Mouse (Mus musculus) forebrain, embryonic 13.5 days (tissue): ENCODE data around the gene Comtd1. TPM values are rescaled to one million over a fixed set of nuclear protein-coding genes. Genes with fewer than 3 reads are reported as not detected.

Experiments used
- ATAC-seq: fragments of 200-750 bp; cut with Nextera tagmentation; 2 replicates; pipeline ENCODE4 v1.8.0; 2017
- H3K27ac ChIP-seq: fragments of 300-500 bp; sonication (generic); 2 replicates; pipeline ENCODE4 v1.5.1; 2015; ENCODE audit warnings: inconsistent platforms, mild to moderate bottlenecking, moderate library complexity
- H3K27me3 ChIP-seq: fragments of 300-500 bp; sonication (generic); 2 replicates; pipeline ENCODE4 v1.6.1; 2015; ENCODE audit warnings: mild to moderate bottlenecking, inconsistent platforms
- H3K36me3 ChIP-seq: fragments of 300-500 bp; sonication (generic); 2 replicates; pipeline ENCODE4 v1.6.1; 2015; ENCODE audit warnings: mild to moderate bottlenecking, inconsistent platforms; ENCODE audit not compliant: poor library complexity, severe bottlenecking
- H3K4me1 ChIP-seq: fragments of 300-500 bp; sonication (generic); 2 replicates; pipeline ENCODE4 v1.6.1; 2015; ENCODE audit warnings: inconsistent platforms
- H3K4me2 ChIP-seq: fragments of 300-500 bp; sonication (generic); 2 replicates; pipeline ENCODE4 v1.6.1; 2015; ENCODE audit warnings: inconsistent platforms, mild to moderate bottlenecking, moderate library complexity
- H3K4me3 ChIP-seq: fragments of 300-500 bp; sonication (generic); 2 replicates; pipeline ENCODE4 v1.5.1; 2015; ENCODE audit warnings: mild to moderate bottlenecking, inconsistent platforms
- H3K9ac ChIP-seq: fragments of 300-500 bp; sonication (generic); 2 replicates; pipeline ENCODE4 v1.6.1; 2015; ENCODE audit warnings: mild to moderate bottlenecking, inconsistent platforms
- H3K9me3 ChIP-seq: fragments of 300-500 bp; sonication (generic); replicated peaks from 2 replicates; pipeline ENCODE4 v1.6.1; 2016; ENCODE audit warnings: inconsistent platforms
- WGBS: fragments of 180-500 bp; shearing (Covaris S2); methylation state at CpG from one replicate; pipeline ENCODE4 v1.1.7; 2015; 5-methylcytosine and 5-hydroxymethylcytosine counted together
- polyA plus RNA-seq: library from polyadenylated mRNA; unstranded; fragments of >200 nt; fragmentation: Nextera tagmentation; extraction: Ambion mirVana; gene quantifications from 2 replicates; pipeline ENCODE4 v1.2.1, GENCODE M21; 2015

Comtd1 gene
- polyA plus RNA-seq, 1 experiment from 2014 or later = 17.5 TPM

DNA sequence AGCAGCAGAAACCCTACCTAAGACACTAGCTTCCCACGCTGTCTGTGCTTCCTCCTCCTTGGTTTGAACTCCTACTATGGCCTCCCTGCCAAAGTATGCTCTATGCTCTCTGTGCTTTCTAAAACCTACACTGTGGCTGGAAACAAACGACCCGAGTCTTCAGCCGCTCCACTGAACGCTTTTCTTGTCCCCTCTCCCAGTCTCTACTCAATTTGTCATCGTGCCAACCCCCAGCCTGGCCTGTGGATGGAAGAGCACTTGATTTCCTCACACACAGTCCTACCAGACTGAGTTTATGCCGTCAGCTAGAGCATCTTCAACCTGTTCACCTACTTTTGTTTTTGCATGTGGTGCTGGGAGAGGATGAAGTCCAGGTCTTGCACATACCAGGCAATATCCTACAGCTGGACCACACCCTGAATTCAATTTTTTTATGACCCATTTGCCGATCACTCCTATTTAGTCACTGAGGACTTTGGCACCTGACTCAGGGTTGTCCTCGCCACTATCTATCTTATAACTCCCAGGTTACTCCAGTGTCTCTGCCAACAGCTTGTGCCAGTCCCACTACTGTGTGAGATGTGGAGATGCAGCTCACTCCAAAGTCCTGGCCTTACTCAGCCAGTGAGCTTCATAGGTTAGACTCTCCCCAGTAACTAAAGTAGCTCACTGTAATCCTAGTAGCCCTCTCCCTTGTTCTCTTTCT, 22.8 kb downstream of the Comtd1 start:
- Histone ChIP-seq H3K4me3 (no peak overlapping the region), H3K36me3 (no peaks in the 10 kb centered on the region), H3K27ac (no peak overlapping the region), H3K9me3 (no peaks in the 10 kb centered on the region), H3K27me3 (no peaks in the 10 kb centered on the region), H3K4me2 (no peak overlapping the region), H3K4me1 (peaks cover 10% of the 10 kb centered on the region; the same call in 1 of the 2 replicates), H3K9ac (no peak overlapping the region)
- ATAC-seq = no peak
- 80% methylated on average over 9 of the region's 9 CpGs for WGBS

DNA sequence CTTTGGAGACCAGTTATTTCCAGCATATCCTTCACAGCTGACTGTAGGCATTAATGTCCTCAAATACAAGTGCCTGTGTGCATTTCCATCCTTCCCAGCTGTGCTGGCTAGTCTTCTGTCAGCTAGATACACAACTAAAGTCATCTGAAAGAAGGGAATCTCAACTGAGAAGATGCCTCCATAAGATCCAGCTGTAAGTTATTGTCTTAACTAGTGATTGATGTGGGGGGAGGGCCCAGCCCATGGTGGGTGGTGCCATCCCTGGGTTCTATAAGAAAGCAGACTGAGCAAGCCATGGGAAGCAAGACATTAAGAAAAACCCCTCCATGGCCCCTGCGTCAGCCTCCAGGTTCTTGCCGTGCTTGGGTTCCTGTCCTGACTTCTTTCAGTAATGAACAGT, 23.8 kb downstream of the Comtd1 start, which contains the start of gene Vdac2:
Gene Vdac2, plus strand, starts transcription at position 301 of the 400 bp plus-strand sequence.
- Histone ChIP-seq H3K27me3 (no peaks in the 10 kb centered on the region), H3K27ac (no peak within 1 kb of the TSS), H3K4me2 (no peak within 1 kb of the TSS), H3K9ac (no peak within 1 kb of the TSS), H3K9me3 (no peaks in the 10 kb centered on the region), H3K4me3 (no peak within 1 kb of the TSS), H3K36me3 (no peaks in the 10 kb centered on the region), H3K4me1 (0 out of 2 replicates have a peak, but pooled peaks cover 6% of the 10 kb centered on the region)
- no peak for ATAC-seq
- WGBS = 97% methylated on average over 2 of the region's 2 CpGs

DNA sequence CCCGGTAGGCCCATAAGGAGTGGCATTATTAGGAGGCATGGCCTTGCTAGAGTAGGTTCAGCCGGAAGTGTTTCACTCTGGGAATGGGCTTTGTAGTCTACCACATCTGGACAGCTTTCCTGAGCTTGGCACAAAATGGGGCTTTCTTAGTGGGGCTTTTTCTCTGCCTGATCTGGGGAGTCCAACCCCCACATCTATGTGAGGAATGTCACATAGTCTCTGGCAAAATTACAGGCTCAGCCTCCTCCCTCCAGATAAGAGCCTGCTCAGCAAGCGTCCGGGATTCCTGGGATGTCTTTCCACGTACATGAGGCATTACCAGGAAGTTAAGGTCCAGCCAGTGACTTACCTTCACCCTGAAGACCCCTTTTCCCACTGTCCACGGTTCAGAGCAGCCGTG, 24.9 kb downstream of the Comtd1 start:
- H3K4me1 ChIP-seq = 0 out of 2 replicates have a peak, but pooled peaks cover 6% of the 10 kb centered on the region
- H3K27ac ChIP-seq = no peak overlapping the region
- no peaks in the 10 kb centered on the region for H3K36me3 ChIP-seq
- H3K27me3 ChIP-seq = no peaks in the 10 kb centered on the region
- no peak for ATAC-seq
- H3K4me2 ChIP-seq = no peak overlapping the region
- no peaks in the 10 kb centered on the region for H3K9me3 ChIP-seq
- no peak overlapping the region for H3K4me3 ChIP-seq
- H3K9ac ChIP-seq = no peak overlapping the region
- WGBS = 84% methylated on average over 7 of the region's 7 CpGs

DNA sequence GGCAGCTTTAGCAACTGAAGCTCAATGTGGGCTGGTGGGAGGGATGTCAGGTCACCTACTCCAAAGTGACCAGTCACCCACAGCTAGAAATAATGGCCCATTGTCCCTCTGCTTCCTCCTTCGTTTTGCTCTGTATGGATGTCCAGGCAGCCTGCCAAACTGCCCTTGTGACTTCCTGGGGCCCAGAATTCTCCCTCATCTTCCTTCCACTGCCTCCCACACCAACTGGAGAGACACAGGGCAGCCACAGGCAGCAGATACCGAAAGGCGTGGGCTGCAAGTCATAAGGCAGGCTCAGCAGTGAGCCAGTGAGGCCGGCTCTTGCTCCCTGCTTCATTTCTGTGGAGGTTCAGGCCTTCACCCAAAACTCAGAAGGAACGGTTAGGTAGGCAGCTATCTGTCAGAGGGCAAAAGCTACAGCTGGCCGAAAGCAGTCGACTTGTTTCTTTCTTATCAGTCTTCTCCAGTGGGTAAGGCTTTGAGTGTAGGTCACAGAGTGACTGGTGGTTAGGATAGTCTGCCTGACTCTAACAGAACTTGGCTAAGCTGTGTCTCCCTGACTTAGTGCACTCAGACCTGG, 25.9 kb downstream of the Comtd1 start:
- Histone ChIP-seq H3K27ac (no peak overlapping the region), H3K4me3 (no peak overlapping the region), H3K27me3 (no peaks in the 10 kb centered on the region), H3K9ac (no peak overlapping the region), H3K9me3 (no peaks in the 10 kb centered on the region), H3K4me1 (0 out of 2 replicates have a peak, but pooled peaks cover 6% of the 10 kb centered on the region), H3K4me2 (no peak overlapping the region), H3K36me3 (no peaks in the 10 kb centered on the region)
- no peak for ATAC-seq
- 76% methylated on average over 7 of the region's 7 CpGs for WGBS

DNA sequence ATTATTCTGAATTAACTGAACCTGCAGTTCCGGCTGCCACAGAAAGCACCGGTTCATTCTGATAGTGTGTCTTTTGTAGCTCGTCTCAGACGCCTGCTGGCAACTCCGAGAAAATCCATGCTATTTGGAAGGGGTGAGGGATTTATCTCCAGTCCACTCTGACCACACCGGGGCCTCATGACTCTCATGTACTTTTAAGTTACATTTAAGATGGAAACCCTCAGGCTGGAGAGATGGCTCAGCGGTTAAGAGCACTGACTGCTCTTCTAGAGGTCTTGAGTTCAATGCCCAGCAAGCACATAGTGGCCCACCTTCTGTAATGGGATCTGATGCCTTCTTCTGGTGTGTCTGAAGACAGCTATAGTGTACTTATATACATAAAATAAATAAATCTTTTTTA, 26.5 kb downstream of the Comtd1 start:
- WGBS = 61% methylated on average over 7 of the region's 7 CpGs
- Histone ChIP-seq H3K4me1 (0 out of 2 replicates have a peak, but pooled peaks cover 6% of the 10 kb centered on the region), H3K27me3 (no peaks in the 10 kb centered on the region), H3K4me2 (no peak overlapping the region), H3K36me3 (no peaks in the 10 kb centered on the region), H3K9ac (no peak overlapping the region), H3K27ac (no peak overlapping the region), H3K4me3 (no peak overlapping the region), H3K9me3 (no peaks in the 10 kb centered on the region)
- ATAC-seq = no peak

DNA sequence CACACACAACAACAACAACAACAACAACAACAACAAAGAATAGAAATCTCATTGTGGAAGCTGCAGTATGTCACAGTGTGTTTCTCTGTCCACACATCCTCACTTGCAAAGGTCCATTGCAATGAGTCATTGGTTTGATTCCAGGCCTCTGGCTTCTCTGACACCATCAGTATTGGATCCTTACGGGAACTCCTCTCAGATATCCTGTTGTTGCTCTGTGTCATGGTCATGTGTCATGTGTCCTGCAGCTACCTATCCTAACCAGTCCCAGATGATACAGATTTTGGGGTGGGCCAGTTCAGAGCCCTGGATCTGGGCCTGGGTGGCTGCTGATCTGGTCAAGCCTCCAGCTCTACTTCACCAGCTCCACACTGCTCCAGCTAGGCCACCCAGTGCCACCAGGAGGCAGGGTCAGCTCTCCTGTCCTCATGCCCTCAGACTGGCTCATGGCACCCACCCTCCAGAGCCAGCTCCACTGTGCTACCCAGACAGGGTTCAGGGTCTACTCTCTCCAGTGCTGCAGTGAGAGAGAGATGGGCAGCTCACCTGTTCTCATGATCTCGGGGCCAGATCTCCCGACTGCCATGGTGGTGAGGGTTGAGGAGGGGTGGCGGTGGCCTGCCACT, 27.8 kb downstream of the Comtd1 start:
- ATAC-seq = no peak
- Histone ChIP-seq H3K9me3 (no peaks in the 10 kb centered on the region), H3K9ac (no peak overlapping the region), H3K4me3 (no peak overlapping the region), H3K4me1 (0 out of 2 replicates have a peak, but pooled peaks cover 6% of the 10 kb centered on the region), H3K4me2 (no peak overlapping the region), H3K27ac (no peak overlapping the region), H3K27me3 (no peaks in the 10 kb centered on the region), H3K36me3 (no peaks in the 10 kb centered on the region)
- WGBS = 95% methylated on average over 4 of the region's 4 CpGs

DNA sequence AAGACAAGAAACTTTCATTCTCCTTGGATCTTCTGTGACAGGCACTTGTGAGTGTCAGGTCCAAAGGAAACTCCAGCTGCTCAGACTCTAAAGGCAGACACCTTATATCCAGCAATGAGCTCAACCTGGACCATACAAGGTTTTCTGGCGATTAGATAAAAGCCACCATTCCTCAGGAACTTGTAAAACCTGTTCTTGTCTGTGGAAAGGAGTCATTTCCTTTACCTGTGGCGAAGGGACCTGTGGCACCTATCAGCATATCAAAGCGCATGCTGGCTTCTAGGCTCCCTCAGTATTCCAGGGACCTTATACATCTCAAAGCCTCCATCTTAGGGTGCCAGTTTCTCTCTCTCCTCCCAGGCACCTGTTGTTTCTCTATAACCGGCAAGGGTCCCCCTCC, 31.3 kb downstream of the Comtd1 start:
- Histone ChIP-seq H3K36me3 (no peaks in the 10 kb centered on the region), H3K27me3 (no peaks in the 10 kb centered on the region), H3K9ac (no peak overlapping the region), H3K4me1 (no peaks in the 10 kb centered on the region), H3K4me2 (no peak overlapping the region), H3K27ac (no peak overlapping the region), H3K4me3 (no peak overlapping the region), H3K9me3 (no peaks in the 10 kb centered on the region)
- 52% methylated on average over 4 of the region's 4 CpGs for WGBS
- no peak for ATAC-seq

DNA sequence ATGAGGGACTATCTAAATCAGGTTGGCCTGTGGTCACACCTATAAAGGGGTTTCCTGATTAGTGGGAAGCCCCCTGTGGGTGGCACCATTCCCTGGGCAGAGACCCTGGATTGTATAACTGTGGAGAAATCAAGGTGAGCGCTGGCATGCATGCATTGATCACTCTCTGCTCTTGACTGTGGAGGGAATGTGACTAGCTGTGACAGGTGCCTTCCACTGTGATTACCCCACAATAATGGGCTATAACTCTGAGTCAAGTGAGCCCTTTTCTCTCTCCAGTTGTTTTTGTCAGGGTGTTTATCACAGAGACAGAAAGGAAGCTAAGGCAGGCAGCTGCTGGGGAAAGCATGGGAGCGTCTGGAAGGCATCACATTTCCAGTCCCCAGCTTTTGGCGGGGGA, 32.5 kb downstream of the Comtd1 start:
- no peak for ATAC-seq
- WGBS = 81% methylated on average over 3 of the region's 3 CpGs

DNA sequence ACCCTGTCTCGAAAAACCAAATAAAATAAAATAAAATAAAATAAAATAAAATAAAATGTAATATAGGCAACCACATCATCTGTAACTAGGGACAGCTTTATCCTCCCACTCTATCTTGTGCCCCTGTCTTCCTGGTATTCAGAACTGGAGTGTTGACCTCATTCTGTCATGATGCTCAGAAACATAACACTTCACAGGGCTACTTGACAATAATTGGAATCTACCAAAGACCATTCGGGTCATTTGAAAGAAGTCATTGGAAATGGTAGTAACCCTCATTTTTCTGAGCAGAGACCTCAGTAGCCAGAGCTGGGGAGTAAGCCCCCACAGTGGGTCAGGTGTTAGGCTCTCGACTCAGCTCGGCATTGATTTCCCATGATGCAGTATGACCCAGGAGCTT, 34.2 kb downstream of the Comtd1 start:
- H3K4me2 ChIP-seq = no peak overlapping the region
- WGBS = 93% methylated on average over 4 of the region's 4 CpGs
- H3K27ac ChIP-seq = no peak overlapping the region
- ATAC-seq = no peak
- H3K9ac ChIP-seq = no peak overlapping the region
- no peaks in the 10 kb centered on the region for H3K4me1 ChIP-seq
- H3K9me3 ChIP-seq = no peaks in the 10 kb centered on the region
- H3K36me3 ChIP-seq = no peaks in the 10 kb centered on the region
- H3K4me3 ChIP-seq = no peak overlapping the region
- H3K27me3 ChIP-seq = no peaks in the 10 kb centered on the region

More for the DNA sequence above, 32.5 kb downstream of the Comtd1 start:
- no peaks in the 10 kb centered on the region for H3K27me3 ChIP-seq
- no peak overlapping the region for H3K4me3 ChIP-seq
- H3K4me1 ChIP-seq = no peaks in the 10 kb centered on the region
- H3K4me2 ChIP-seq = no peak overlapping the region
- no peaks in the 10 kb centered on the region for H3K9me3 ChIP-seq
- no peaks in the 10 kb centered on the region for H3K36me3 ChIP-seq
- no peak overlapping the region for H3K27ac ChIP-seq
- H3K9ac ChIP-seq = no peak overlapping the region

DNA sequence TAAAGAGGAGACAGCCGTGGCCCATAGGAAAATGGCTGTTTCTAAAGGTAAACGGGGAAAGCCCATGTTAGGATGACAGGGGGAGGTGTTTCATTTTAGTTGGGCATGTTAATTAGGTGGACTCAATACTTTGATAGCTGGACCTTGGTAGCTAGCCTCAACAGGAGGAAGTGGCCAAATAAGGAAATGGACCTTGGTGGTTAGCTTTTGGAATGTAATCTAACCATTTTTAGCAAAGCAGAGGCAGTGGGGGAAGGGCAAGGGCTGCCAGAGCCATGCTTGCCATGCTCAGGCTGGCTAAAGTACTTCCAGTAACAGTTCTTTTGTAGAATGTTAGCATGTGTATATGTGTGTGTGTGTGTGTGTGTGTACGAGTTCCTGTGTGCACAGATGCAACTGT, 34.9 kb downstream of the Comtd1 start:
- Histone ChIP-seq H3K4me2 (no peak overlapping the region), H3K9me3 (no peaks in the 10 kb centered on the region), H3K27me3 (no peaks in the 10 kb centered on the region), H3K4me1 (no peaks in the 10 kb centered on the region), H3K27ac (no peak overlapping the region), H3K9ac (no peak overlapping the region), H3K4me3 (no peak overlapping the region), H3K36me3 (no peaks in the 10 kb centered on the region)
- ATAC-seq = no peak
- 80% methylated on average over 3 of the region's 3 CpGs for WGBS

DNA sequence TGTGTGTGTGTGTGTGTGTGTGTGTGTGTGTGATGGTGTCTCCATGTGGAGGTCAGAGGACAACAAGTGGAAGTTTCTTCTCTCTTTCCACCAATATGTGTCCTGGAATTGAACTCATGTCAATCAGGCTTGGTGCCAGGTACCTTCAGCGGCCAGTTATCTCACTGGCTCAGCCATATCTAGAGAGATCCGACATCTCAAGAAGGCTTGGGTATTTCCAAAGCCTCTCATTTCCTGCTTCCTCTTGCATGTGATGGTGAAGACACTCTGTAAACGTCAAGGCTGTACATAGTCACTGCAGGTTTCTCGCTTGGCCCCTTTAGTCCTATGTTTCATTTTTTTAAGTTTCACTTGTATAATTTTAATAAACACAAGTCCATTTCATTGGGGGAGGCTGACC, 35.6 kb downstream of the Comtd1 start:
- no peak for ATAC-seq
- Histone ChIP-seq H3K4me3 (no peak overlapping the region), H3K27ac (no peak overlapping the region), H3K36me3 (no peaks in the 10 kb centered on the region), H3K9ac (no peak overlapping the region), H3K4me1 (no peaks in the 10 kb centered on the region), H3K4me2 (no peak overlapping the region), H3K27me3 (no peaks in the 10 kb centered on the region), H3K9me3 (no peaks in the 10 kb centered on the region)
- 91% methylated on average over 4 of the region's 4 CpGs for WGBS

DNA sequence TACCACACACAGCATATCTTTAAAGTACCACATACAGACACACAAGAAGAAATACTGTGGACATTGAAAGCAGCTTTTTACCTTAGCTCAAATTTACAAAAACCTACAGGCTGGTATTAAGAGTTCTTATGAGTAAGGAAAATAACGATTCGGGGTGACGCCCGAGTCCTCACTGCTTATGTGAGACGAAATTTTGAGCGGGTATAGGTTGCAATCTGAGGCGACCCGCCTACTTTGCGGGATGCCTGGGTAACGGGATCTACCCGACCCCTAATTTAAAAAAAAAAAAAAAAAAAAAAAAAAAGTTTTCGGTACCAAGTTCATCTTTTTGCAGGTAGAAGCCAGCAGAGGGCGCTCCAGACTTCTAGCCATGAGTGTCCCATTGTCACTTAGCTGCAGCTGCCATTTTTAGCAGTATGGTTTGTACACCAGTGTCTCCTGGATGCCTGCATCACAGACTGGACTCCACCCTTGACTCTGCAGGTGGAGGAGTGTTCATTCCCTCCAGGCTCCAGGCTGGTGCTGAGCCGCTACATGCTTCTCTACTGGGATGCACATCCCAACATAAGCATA, 36.1 kb downstream of the Comtd1 start:
- Histone ChIP-seq H3K27me3 (no peaks in the 10 kb centered on the region), H3K4me2 (no peak overlapping the region), H3K4me3 (no peak overlapping the region), H3K27ac (no peak overlapping the region), H3K9me3 (no peaks in the 10 kb centered on the region), H3K9ac (no peak overlapping the region), H3K4me1 (no peaks in the 10 kb centered on the region), H3K36me3 (no peaks in the 10 kb centered on the region)
- 25% methylated on average over 14 of the region's 14 CpGs for WGBS
- no peak for ATAC-seq
